Mouse (Mus musculus): ENCODE results near the gene Gm10436. TPM values are rescaled to one million over a fixed set of nuclear protein-coding genes. Genes with fewer than 3 reads are reported as not detected.
"Not testable (repeated sequence)": the region's sequence is repeated elsewhere in the genome, so short reads cannot be mapped to it uniquely, and the experiment has no call there.

Gene Gm10436
- total RNA-seq (2022) = not detected

DNA sequence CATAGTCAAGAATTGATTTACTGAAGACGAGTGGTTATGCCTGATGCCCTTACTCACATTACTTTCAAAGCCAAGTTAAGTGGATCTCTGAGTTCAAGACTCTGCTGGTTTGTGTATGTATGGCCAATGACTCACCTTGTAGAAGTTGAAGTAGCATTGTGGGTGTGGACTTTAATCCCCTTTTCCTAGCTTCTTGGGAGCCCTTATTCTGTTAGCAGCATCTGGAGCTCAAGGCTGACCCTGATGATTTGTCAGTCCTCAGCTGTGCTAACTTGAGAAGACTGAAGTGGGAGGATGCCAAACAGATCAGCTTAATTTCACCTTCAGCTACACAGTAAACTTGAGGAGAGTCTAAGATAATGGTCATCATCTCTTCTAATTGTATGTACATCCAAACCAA is at the start of gene Gm10436:
Gene Gm10436 (minus strand): TSS at position 101 of the 400 bp plus-strand sequence.
- not testable (repeated sequence) for DNase-seq

DNA sequence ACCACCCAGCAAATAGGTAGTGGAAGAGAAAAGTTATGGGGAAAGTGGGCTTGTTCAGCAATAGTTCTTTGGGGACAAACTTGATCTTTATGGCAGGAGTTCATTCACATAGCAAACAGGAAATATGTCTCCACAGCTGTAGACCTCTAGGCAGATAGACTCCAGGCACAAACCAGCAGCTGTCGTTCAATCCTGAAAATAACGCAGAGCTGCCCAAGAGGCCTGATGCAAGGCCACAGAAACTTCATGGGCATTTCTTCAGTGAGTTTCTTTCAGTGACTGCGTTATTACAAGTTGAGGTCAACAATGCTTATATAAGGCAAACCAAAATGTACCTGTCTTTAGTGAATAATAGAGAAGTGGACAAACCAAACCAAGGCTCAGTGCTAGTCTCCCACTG is 37.5 kb upstream of the Gm10436 start:
- DNase-seq = no peak

DNA sequence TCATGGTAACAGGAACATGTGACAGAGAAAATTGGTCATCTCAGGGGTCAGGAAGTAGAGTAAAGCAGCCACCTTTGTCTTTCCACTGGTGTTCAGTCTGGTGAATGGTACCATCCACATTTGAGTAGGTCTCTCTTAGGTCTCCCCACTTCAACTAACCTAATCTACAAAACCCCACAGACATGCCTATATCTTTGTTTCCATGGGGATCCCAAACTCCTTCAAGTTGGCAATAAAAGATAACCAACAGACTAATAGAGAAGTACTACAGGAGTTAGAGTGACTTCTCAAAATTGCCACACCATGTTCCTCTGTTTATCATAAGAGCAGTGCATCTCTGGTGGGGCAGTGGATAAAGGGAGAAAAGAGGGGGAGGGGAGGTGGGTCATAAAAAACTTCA is 36.2 kb upstream of the Gm10436 start:
- DNase-seq = not testable (repeated sequence)

DNA sequence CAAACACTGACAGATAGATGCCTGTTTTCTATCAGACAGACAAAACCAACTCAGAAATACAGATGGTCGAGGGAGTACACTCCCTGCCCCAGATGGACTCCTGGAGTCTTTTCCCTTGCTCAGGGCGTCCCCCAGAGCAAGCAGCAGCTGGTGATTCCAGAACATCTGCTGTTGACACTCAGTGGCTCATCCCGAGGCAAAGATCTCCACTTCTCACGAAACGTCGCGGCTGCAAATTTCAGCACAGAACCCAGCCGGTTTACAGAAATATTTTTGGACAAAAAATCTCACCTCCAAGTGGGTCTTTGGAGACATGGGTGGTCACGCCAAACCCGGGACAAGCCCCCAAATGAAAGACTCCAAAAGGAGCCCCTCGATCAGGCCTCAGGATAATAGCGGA is 32.7 kb upstream of the Gm10436 start:
- DNase-seq = no peak

DNA sequence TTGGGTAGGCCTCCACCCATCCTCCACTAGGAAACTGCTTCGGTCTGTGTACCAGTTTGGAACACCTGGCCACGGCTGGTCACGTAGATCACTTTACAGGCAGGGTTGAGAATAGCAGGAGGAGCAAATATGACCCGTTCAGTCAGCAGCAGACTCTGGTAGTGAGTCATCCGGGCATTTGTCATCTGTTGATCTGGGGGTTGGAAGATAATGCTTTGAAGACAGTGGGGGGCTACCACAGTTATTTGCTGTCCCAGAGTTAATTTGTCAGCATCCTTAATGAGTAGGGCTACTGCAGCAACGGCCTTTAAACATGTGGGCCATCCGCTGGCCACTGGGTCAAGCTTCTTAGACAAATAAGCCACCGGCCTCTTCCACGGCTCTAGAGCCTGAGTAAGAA is 29.6 kb upstream of the Gm10436 start:
- not testable (repeated sequence) for DNase-seq

DNA sequence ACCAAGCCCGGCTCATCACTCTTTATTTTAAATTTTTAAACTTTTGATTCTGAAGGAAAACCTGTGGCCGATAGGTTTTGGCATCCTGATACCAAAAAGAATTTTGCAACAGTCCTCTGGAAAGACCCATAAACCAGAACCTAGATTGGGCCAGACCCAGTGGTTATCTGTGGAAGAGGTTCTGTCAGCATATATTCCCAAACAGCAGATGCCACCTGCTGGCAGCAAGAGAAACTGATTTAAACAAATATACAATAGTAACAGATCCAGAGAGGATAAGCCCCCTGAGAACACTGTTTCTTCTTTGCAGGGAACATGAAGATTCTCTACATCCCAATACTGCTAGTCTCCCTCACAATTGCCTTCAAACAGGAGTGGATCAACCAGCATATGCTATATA is 20.9 kb upstream of the Gm10436 start:
- DNase-seq = no peak

Other genes starting within 250 kb of the Gm10436 start
- gene Gm2042, start 228.0 kb downstream of the Gm10436 start, total RNA-seq (2022) = not detected
- not detected for gene Gm2075, start 170.3 kb downstream of the Gm10436 start, total RNA-seq (2022)
- gene Gm6803, start 163.3 kb downstream of the Gm10436 start, total RNA-seq (2022) = not detected
- gene Gm2056, start 155.1 kb downstream of the Gm10436 start, total RNA-seq (2022) = not detected
- not detected for gene Gm16368, start 98.4 kb downstream of the Gm10436 start, total RNA-seq (2022)
- not detected for gene Gm8332, start 68.0 kb upstream of the Gm10436 start, total RNA-seq (2022)
- not detected for gene Gm5662, start 92.4 kb upstream of the Gm10436 start, total RNA-seq (2022)
- not detected for gene Gm5039, start 141.9 kb upstream of the Gm10436 start, total RNA-seq (2022)
- 10 to 100 TPM; 24.3 to 26.0 (median 25.0) TPM for gene Adck1, start 178.4 kb upstream of the Gm10436 start, total RNA-seq (2022)

Measured in adrenal gland, adult 8-10 months (tissue).